Mouse (Mus musculus) left cerebral cortex, adult 18-20 months (tissue): ENCODE measurements around the gene Dda1. TPM values are rescaled to one million over a fixed set of nuclear protein-coding genes. Genes with fewer than 3 reads are reported as not detected.

ENCODE experiments used
- DNase-seq, 2 experiments: peaks; one replicate each; pipeline ENCODE4 v3.0.0; 2021 to 2022; ENCODE audit warnings: low spot score in 2 of 2, mixed read lengths in 1 of 2
- total RNA-seq, 2 experiments: library from RNA; stranded (reverse); gene quantifications; 2 replicates each; pipeline ENCODE4 v1.2.3; 2021

Dda1 gene
- total RNA-seq, 2 experiments from 2014 or later: 76.7 to 86.1 TPM

- DNase-seq: no peak
Observed at GRCm38 (mm10) chr8:71467201-71467600, 1.8 kb upstream of the Dda1 start.

- DNase-seq: no peak
Observed at GRCm38 (mm10) chr8:71468001-71468400, 998 bp upstream of the Dda1 start.

- peak; percentile 48 to 50 for DNase-seq
Observed at GRCm38 (mm10) chr8:71469411-71469810, 412 bp downstream of the Dda1 start.

- DNase-seq: no peak
Observed at GRCm38 (mm10) chr8:71470146-71470912, 1.3 kb downstream of the Dda1 start.

GRCm38 (mm10) chr8:71470913-71471255, 1.9 kb downstream of the Dda1 start:
- DNase-seq: no peak

GRCm38 (mm10) chr8:71471861-71472260, 2.9 kb downstream of the Dda1 start:
- no peak for DNase-seq

- no peak for DNase-seq
Observed at GRCm38 (mm10) chr8:71472601-71473386, 3.8 kb downstream of the Dda1 start.

GRCm38 (mm10) chr8:71474344-71474743, 5.3 kb downstream of the Dda1 start:
- DNase-seq: no peak

GRCm38 (mm10) chr8:71474785-71475701, 6.0 kb downstream of the Dda1 start:
- no peak for DNase-seq

GRCm38 (mm10) chr8:71475702-71476075, 6.7 kb downstream of the Dda1 start:
- no peak for DNase-seq

- peak; percentile 73 to 84 for DNase-seq
Observed at GRCm38 (mm10) chr8:71476099-71476940, 7.3 kb downstream of the Dda1 start.

GRCm38 (mm10) chr8:71477196-71477845, 8.3 kb downstream of the Dda1 start:
- DNase-seq: no peak

- DNase-seq: no peak
Observed at GRCm38 (mm10) chr8:71478943-71479342, 9.9 kb downstream of the Dda1 start.

- DNase-seq: no peak
Observed at GRCm38 (mm10) chr8:71483932-71484331, 14.9 kb downstream of the Dda1 start.

- no peak for DNase-seq
Observed at GRCm38 (mm10) chr8:71484736-71485135, 15.7 kb downstream of the Dda1 start.

- DNase-seq: peak; percentile 89 to 91
Observed at GRCm38 (mm10) chr8:71485142-71486135, 16.4 kb downstream of the Dda1 start, which contains the start of gene Ano8. Gene Ano8, minus strand, starts transcription at chr8:71485963.

- no peak for DNase-seq
Observed at GRCm38 (mm10) chr8:71486136-71486529, 17.1 kb downstream of the Dda1 start.

GRCm38 (mm10) chr8:71487691-71488445, 18.9 kb downstream of the Dda1 start, which contains the start of gene Gtpbp3:
Gene Gtpbp3, plus strand, starts transcription at chr8:71488103.
- peak; percentile 77 to 84 for DNase-seq
